Mouse (Mus musculus): ENCODE measurements around the gene Samd4b. TPM values are rescaled to one million over a fixed set of nuclear protein-coding genes. Genes with fewer than 3 reads are reported as not detected.

Gene Samd4b
- total RNA-seq, 2 experiments from 2014 or later: 67.8 to 80.1 TPM

GRCm38 (mm10) chr7:28451531-28452360 lies 146.2 kb downstream of the Samd4b start, which contains the start of gene Lrfn1:
Gene Lrfn1 (plus strand): TSS chr7:28451980.
- peak in 1 of 2 experiments; percentile 32 for DNase-seq (ENCODE audit: low spot score in 2 of 2)

GRCm38 (mm10) chr7:28447865-28448820 lies 149.8 kb downstream of the Samd4b start:
- no peak for DNase-seq (ENCODE audit: low spot score in 2 of 2)

DNA sequence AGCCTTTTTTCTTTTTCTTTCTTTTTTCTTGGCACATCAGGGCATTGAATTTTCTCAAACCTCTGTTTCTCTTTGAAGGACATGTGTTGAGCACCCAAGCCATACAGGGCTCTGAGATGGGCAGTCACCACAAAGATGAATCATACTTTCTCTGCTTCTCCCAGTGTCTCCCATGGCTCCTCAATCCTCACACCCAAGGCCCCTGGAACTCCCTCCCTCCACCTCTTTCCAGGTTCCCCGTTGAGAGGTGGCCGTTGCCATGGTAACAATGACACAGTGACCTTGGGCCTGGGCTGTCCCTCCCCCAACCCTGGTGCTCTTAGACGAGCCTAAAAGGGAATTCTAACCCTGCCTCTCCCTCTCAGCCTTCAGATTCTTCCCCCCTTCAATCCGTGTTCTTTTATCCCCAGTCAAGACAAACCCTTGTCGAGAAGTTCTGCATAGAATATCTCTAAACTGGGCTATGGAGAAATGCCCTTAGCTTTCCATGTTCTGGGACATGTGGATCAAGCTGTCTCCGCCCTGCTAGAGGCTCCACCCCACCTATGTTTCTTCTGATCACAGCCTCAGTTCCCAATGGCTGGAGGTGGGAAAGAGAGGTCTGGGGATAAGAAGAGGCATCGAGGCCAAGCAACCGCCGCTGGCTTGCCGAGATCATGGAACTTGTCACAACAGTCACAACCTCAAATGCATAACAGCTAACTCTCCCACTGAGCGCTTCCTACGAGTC lies 150.7 kb downstream of the Samd4b start:
- DNase-seq (ENCODE audit: low spot score in 2 of 2): no peak

DNA sequence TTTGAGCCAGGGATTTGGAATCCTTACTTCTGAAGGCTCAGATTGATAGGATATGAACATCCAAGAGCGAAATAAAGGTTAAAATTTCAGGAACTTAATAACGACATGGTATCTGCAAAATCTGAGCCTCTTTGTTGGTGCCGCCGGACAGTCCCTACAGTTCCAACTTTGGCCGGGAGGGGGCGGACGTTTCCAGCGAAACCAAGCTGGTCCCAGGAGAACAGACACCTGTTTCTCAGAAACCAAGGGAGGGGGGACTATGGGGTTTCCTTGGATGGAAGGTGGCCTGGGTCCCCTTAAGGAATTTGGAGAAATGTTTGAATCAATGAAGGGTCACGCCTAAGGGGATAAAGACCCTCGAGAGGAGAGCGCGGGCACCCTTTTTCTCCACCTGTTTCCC lies 151.5 kb downstream of the Samd4b start:
- peak; percentile 85 to 91 for DNase-seq (ENCODE audit: low spot score in 2 of 2)

DNA sequence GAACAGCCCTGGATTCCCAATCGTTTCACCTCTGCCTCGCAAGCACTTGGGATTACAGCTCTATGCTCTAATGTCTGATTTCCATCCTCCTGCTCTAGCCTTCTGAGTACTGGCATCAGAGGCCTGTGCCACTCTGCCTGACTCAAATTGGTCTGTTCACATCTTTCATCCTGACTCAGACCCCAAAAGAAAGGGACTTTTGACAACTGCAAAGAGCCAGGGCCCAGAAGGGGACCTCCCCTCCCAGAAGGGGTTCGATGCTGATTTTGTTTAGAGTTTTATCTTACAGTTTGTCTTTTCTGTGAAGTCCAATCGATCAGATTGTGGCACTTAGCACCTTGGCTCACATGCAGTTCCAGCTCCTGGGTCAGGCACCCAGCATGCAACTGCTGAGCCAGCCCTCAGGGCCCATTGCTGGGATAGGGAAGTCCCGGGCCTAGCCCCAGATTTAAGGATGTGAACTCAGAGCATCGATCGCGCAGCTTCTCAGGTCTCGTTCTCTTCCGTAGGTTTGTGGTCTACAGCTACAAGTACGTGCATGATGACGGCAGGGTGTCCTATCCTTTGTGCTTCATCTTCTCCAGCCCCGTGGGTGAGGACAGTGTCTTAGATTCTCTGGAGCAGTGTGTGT lies 153.5 kb downstream of the Samd4b start:
- DNase-seq (ENCODE audit: low spot score in 2 of 2): no peak

DNA sequence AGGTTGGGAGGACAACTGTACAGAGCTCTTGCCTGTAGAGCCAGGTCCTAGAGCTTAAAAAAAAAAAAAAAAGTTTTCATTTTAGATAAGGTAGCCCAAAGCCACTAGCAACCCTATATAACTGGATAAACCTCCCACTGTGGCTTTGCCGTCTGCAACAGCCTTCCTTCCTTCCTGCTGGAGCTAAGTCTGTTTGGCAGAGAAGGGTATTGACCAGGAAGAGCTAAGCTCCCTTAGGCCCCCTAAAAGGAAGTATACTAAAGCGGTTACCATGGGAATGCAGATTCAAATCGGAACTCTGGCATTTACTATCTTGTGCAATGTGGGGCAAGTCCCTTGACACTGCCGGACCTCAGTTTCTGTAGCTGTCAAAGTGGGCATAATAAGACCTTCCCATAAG lies 155.3 kb downstream of the Samd4b start:
- DNase-seq (ENCODE audit: low spot score in 2 of 2): no peak

GRCm38 (mm10) chr7:28441776-28442485 lies 156.0 kb downstream of the Samd4b start:
- DNase-seq (ENCODE audit: low spot score in 2 of 2): no peak

DNA sequence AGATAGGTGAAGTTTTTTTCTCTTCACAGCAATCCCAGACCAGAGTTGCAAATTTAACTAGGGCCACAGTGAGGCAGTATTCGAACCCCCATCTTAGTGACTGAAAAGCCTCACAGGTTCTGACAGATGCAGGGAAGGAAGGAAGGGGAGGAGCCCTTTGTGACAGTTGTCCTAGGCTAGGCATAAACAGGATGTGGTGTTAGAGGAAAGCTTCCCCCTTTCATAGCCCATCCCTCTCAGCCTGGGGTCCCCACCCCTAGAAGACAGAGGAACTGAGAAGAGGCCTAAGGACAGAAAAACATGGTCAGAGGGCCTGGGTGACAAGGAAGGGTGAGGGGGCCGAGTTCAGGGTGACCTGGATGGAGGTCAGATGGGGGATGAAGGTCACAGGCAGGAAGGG lies 157.2 kb downstream of the Samd4b start:
- no peak for DNase-seq (ENCODE audit: low spot score in 2 of 2)

DNA sequence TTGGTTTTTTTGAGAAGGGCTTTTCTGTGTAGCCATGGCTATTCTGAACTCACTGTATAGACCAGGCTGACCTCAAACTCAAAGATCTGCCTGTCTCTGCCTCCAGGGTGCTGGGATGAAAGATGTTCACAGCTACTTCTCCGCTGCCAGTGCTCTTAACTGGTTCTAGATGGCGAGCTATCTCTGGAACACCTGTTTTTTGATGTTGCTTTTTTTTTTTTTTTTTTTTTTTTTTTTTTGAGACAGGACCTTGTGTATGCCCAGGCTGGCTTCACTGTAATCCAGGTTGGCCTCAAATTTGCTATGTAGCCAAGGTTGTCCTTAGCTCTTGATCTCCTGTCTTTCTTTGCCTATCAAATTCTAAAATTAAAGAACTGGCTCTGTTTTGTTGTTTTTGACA lies 159.2 kb downstream of the Samd4b start:
- no peak for DNase-seq (ENCODE audit: low spot score in 2 of 2)

DNA sequence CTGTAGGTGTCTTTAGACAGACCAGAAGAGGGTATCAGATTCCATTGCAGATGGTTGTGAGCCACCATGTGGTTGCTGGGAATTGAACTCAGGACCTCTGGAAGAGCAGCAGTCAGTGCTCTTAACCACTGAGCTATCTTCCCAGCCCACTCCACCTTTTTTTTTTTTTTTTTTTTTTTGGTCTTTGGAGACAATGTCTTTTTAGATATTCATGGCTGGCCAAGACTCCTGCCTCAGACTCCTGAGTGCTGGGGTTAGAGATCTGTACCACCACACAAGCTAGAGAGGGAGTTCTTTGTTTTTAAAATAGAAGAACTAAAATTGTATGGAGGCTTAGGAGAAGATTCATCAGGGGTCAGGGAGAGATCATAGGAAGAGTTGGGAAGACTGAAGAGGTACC lies 160.0 kb downstream of the Samd4b start:
- DNase-seq (ENCODE audit: low spot score in 2 of 2): no peak

DNA sequence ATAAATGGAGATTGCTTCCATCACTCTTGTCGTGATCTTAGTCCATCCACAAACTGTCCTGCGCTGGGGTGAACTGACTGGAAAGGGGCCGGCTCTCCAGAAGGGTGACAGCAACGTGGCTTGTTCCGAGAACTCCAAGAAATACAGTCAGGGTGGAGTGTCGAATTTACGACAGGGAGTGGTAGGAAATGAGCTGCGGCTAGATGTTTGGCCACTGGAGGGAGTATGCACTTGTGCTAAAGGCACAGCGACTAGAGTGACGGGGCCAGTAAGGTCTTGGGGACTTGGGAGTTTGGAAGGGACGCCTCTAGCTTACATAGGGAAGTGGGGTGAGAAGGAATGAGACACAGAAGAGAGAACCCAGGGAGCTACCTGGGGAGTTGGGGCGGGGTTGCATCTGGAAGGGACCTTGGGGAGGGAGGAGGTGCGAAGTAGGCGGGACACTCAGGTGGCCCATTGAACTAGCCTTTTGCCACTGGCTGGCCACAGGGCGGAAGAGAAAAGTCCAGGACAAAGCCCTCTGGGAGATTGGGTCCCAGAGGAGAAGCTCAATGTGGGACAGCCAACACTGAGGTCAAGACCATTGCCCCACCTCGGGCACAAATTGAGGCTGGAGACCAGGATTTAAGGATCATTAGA lies 160.9 kb downstream of the Samd4b start, which contains the start of gene Gmfg:
Gene Gmfg, plus strand, starts transcription at position 516 of the 639 bp plus-strand sequence.
- DNase-seq (ENCODE audit: low spot score in 2 of 2): peak; percentile 74 to 76

DNA sequence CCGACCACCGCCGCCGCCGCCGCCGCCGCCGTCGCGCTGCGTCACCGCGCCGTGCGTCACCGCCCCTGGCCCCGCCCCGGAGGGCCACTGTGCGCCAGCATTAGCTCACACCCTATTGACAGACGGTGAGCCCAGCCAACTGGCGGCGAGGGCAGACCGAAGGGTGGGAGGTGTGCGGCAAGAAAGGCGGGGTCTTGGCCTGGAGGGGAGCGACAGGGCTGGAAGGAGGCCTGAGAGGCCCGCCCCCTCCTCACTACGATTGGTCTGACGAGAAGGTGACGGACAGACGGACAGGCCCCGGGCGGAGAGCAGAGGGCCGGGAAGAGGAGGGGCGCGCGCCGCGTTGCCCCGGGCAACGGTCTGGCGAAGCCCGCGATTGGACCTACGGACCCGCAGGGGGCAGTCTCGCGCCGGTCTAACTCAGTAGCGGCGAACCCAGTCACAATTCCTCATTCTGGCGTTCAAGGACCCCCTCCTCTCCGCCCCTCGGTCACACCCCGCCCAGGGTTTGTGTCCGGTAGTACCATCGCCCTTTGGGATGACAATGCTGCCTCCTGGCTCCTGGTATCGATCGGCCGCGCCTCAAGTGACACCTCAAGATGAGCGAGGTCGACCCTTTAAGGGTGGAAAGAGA lies 161.6 kb downstream of the Samd4b start:
- DNase-seq (ENCODE audit: low spot score in 2 of 2): peak; percentile 100

DNA sequence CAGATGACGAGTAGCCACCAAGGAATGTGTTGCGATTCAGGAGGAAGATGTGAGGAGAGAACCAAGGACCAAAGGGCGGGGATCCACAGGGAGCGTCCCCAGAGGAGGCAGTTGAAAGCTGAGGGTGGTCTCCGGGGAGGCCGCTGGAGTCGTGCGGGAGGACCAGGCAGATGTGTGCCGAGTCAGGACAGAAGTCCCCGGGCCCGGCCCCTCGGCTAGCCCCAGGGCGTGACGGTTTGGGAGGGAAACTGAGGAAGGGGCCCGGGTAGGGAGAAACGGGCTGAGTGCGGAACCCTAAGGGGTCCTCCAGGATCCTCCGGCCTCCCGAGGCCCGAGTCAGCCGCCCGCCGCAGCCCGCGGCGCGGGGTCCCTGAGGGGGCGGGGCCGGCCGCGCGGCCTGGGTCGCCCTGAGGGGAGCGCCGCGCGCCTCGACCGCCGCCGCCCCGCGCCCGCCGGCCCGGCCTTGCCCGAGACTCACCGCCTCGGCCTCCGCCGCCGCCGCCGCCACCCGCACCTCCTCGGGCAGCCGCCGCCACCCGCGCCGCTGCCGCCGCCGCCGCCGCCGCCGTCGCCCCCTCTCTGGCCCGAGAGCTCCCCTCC lies 162.2 kb downstream of the Samd4b start:
- peak in 1 of 2 experiments; percentile 17 for DNase-seq (ENCODE audit: low spot score in 2 of 2)

- no peak for DNase-seq (ENCODE audit: low spot score in 2 of 2)
These were observed 165.7 kb downstream of the Samd4b start for GRCm38 (mm10) chr7:28432252-28432651.

GRCm38 (mm10) chr7:28430512-28430911 lies 167.4 kb downstream of the Samd4b start:
- DNase-seq (ENCODE audit: low spot score in 2 of 2): no peak

- DNase-seq (ENCODE audit: low spot score in 2 of 2): no peak
These were observed 170.2 kb downstream of the Samd4b start for GRCm38 (mm10) chr7:28427738-28428137.

DNA sequence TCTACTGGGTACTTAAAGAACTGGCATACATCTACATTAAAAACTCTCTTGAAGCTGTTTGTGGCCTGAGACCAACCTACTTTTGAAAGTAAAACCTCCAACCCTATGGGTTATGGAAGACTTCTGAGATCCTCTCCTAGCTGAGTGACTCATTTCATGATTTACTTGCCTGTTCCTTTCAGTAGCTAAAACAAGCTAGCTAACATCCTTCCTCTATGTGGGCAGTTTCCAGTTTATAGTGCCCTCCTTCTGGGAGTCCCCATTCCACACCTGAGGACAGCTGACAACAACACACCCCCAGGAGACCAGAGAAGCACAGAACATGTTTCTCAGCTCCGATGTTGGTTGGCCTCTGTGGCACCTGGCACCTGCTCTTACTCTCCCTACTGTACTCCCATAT lies 174.9 kb downstream of the Samd4b start:
- no peak for DNase-seq (ENCODE audit: low spot score in 2 of 2)

DNA sequence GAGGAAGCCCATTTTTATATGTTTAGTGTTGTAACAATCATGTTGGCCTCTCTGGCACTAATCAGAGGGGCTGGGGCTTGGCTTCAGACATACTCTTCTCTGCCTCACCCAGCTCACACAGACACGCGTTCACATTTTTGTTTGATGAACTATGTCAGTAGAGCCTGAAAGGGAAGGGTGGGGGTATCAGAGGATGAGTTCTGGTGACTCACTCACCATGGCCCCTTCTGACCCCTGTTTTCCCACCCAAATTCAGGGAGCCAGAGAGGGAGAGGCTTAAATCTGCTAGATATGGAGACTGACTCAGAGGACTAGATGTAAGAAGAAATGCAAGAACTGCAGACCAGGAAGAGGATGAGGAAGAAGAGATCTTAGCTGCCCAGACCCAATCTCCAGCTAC lies 178.5 kb downstream of the Samd4b start:
- no peak for DNase-seq (ENCODE audit: low spot score in 2 of 2)

All from left cerebral cortex, adult 18-20 months (tissue).